Mouse (Mus musculus) E14TG2a.4 (cell line): ENCODE data around the gene Actr3.

ENCODE experiments used
- CTCF ChIP-seq: conservative IDR thresholded peaks from 2 replicates; pipeline ENCODE4 v1.5.1; 2014; ENCODE audit warnings: low read length
- POU5F1 ChIP-seq: IDR thresholded peaks from 2 replicates; pipeline ENCODE4 v1.6.1; 2014; ENCODE audit warnings: low read length, borderline replicate concordance

- TF ChIP-seq CTCF (no peak), POU5F1 (no peak)
These were observed 70.0 kb downstream of the Actr3 start for GRCm38 (mm10) chr1:125365576-125365975.
